Mouse (Mus musculus) kidney, adult 2 months (tissue): ENCODE measurements at regions not wholly inside any gene's neighbourhood (a gene's known extent, or its start where the extent isn't known, plus 50 kb on each side); places are given as distances from the start of the nearest gene placed in this dataset.

Experiments
- DNase-seq: peaks from one replicate; pipeline ENCODE4 v3.0.0; 2021
- H3K27ac ChIP-seq: fragments of 200-500 bp; 2 replicates; pipeline ENCODE4 v1.5.1; 2012; ENCODE audit warnings: low read depth, low read length, control low read depth, inconsistent platforms; ENCODE audit not compliant: insufficient read depth
- H3K27me3 ChIP-seq: fragments of 200-500 bp; replicated peaks from 2 replicates; pipeline ENCODE4 v1.6.1; 2012; ENCODE audit warnings: mild to moderate bottlenecking, moderate library complexity, low read length, inconsistent platforms; ENCODE audit not compliant: control insufficient read depth, insufficient read depth
- H3K36me3 ChIP-seq: fragments of 200-500 bp; 2 replicates; pipeline ENCODE4 v1.6.1; 2012; ENCODE audit warnings: mild to moderate bottlenecking, moderate library complexity, low read length, inconsistent platforms; ENCODE audit not compliant: control insufficient read depth, insufficient read depth
- H3K4me1 ChIP-seq: fragments of 200-500 bp; 2 replicates; pipeline ENCODE4 v1.6.1; 2011; ENCODE audit warnings: low read length; ENCODE audit not compliant: control insufficient read depth, insufficient read depth
- H3K4me3 ChIP-seq: fragments of 200-500 bp; 2 replicates; pipeline ENCODE4 v1.5.1; 2011; ENCODE audit warnings: mild to moderate bottlenecking, low read depth, low read length, control low read depth; ENCODE audit not compliant: insufficient read depth
- CTCF ChIP-seq: fragments of 200-500 bp; conservative IDR thresholded peaks from 2 replicates; pipeline ENCODE4 v1.5.1; 2011; ENCODE audit warnings: low read depth, mild to moderate bottlenecking, control low read depth, low read length, moderate library complexity, mixed read lengths; ENCODE audit not compliant: insufficient read depth, insufficient read length
- POLR2A ChIP-seq: fragments of 200-500 bp; IDR thresholded peaks from one replicate; pipeline ENCODE4 v1.6.1; 2011; ENCODE audit warnings: low read depth, low read length, control low read depth
- WGBS: fragments of 180-500 bp; shearing (Covaris S2); methylation state at CpG from one replicate; pipeline ENCODE4 v1.1.7; 2018; 5-methylcytosine and 5-hydroxymethylcytosine counted together

DNA sequence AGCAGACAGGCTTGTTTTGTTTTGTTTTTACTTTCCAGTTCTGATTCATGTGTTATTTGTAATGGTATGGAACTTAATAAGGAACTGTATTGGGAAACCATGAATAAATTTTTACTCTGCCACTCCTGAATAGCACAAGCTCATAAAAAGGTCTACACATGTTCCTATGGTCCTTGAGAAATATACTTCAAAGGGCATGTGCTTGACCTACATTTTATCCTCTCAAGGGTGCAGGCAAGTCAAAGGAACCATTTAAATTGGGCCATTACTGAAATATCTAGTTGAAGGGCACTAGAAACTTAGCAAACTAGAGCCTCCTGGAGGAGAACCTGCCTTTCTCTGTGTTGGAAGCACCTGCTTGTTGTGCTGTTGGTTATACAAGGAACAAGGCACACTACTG, 393.8 kb upstream of the Sphkap start:
- Histone ChIP-seq H3K36me3 (no peaks in the 10 kb centered on the region), H3K27ac (no peak overlapping the region), H3K4me3 (no peak overlapping the region), H3K4me1 (no peaks in the 10 kb centered on the region), H3K27me3 (no peaks in the 10 kb centered on the region)
- no peak for DNase-seq
- TF ChIP-seq POLR2A (no peak), CTCF (no peak)

DNA sequence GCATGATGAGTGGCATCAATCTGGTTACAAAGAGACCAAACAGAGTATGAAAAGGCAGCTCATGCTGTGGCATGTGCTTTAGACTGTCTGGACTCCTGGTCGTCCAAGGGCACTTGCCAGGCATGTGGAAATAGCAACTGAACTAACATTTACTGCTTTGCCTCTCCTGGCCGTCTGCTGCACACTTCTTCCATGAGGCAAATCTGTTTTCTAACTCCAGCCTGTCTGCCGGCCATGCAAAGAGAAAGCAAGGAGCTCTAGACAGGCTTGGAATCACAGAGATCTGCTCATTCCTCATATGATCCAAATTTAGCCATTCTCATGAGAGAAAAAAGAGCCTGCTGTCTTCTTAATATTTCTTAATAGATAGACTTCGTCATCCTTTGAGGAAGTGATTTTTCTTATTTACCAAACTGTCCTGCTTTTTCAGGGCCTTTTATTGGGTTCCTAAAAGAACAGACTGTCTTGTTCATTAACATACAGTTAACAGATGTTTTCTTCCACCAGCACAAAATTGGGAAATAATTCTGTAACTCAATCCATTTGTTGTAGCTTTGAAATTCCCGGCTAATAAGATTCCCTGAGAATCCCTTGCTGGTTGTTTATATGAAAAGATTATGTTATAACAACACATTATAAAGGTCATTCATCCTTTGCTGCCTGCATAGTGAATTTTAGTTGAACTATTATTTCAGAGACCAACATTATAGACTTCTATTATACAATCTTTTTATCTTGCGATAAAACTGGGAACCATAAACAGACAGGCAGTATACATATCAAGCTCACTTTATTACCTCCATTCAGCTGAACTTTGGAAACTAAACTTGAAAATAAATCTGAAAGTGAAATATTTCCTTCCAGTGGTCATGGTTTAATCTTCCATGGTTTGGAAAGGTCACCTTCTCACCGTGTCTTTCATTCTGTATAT, 389.2 kb upstream of the Sphkap start:
- DNase-seq: no peak
- no peaks in the 10 kb centered on the region for H3K4me1 ChIP-seq
- no peaks in the 10 kb centered on the region for H3K36me3 ChIP-seq
- no peak overlapping the region for H3K4me3 ChIP-seq
- no peak for TF ChIP-seq CTCF
- TF ChIP-seq POLR2A: no peak
- WGBS: 58% methylated on average over 7 of the region's 7 CpGs
- no peak overlapping the region for H3K27ac ChIP-seq
- no peaks in the 10 kb centered on the region for H3K27me3 ChIP-seq

DNA sequence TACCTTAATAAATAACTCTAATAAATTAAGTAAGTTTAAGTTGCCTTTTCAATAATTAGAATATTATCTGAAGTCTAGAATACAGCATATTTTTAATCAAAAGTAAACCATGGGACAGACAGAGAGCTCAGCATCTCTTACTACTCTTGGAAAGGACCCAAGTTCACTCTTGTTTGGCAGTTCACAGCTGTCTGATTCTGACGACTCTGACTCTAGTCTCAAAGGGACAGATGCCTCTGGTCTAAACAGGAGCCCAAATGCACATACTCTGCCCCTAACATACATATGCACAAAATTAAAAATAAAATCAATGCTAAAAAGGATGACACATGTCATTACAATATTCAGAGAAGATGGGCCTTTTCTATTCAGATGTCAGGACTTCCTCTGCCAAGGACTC, 369.2 kb upstream of the Sphkap start:
- H3K4me3 ChIP-seq: no peak overlapping the region
- WGBS: 68% methylated on average over 1 of the region's 1 CpGs
- no peaks in the 10 kb centered on the region for H3K27me3 ChIP-seq
- TF ChIP-seq POLR2A (no peak), CTCF (no peak)
- H3K36me3 ChIP-seq: no peaks in the 10 kb centered on the region
- no peak for DNase-seq
- H3K4me1 ChIP-seq: no peaks in the 10 kb centered on the region
- H3K27ac ChIP-seq: no peak overlapping the region

DNA sequence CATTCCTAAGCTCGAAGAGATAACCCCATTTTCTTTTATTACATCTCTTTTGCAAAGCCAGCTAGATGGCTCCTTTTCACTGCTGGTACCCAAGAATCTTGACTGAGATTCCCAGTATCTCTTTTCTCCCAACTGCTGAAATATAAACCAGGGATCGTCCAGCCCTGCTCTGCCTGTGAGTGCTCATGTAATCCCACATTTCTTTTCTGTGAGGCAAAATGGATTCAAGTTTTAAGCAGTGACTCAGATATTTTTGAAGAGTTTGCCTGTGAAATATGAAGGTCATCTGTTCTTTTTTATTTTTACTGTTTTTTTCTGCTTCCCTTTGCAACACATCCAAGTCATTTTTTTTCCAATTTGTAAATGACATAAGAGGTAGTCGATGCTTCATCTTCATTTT, 363.2 kb upstream of the Sphkap start:
- Histone ChIP-seq H3K4me1 (no peaks in the 10 kb centered on the region), H3K4me3 (no peak overlapping the region), H3K27me3 (no peaks in the 10 kb centered on the region), H3K36me3 (no peaks in the 10 kb centered on the region), H3K27ac (no peak overlapping the region)
- DNase-seq: no peak
- no peak for TF ChIP-seq POLR2A
- no peak for TF ChIP-seq CTCF
- WGBS: 53% methylated on average over 3 of the region's 3 CpGs

DNA sequence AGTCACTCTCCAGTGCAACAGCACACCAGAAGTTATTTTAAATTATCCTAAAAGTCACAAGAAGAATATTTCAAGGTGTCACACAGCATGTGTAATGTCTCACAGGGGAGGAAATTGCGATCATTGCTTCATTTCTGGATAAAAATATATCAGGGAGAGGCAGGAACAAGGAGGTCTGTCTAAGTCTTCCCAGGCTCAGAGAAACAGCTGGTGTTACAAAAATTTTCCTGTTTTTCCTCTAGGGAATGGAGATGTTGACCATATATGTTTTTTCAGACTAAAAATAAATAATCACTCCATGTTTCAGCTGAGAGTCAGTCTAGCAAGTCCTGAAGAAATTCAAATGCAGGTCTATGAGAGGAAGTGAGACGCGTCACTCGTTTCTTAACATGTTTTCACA, 353.5 kb upstream of the Sphkap start:
- Histone ChIP-seq H3K36me3 (no peaks in the 10 kb centered on the region), H3K27ac (no peak overlapping the region), H3K4me3 (no peak overlapping the region), H3K4me1 (no peaks in the 10 kb centered on the region), H3K27me3 (no peaks in the 10 kb centered on the region)
- TF ChIP-seq CTCF: no peak
- no peak for TF ChIP-seq POLR2A
- 71% methylated on average over 4 of the region's 4 CpGs for WGBS
- no peak for DNase-seq

DNA sequence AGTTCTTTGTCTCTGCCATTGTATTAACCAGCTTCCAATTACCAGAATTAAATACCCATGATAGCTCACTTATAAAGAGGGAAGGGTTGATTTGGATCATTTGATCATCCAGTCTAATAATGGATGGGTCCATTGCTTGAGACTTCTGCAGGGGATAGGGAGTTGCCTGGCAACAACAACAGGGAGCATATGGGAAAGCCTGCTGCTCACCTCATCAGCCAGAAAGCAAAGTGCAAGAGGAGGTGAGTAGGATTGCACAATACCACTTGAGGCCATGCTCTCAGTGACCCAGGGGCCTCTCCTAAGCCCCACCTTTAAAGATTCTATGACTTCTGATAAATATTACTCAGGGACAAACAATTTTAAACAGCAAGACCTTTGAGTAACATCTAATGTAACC, 348.9 kb upstream of the Sphkap start:
- Histone ChIP-seq H3K4me1 (no peaks in the 10 kb centered on the region), H3K4me3 (no peak overlapping the region), H3K36me3 (no peaks in the 10 kb centered on the region), H3K27ac (no peak overlapping the region), H3K27me3 (no peaks in the 10 kb centered on the region)
- DNase-seq: no peak
- TF ChIP-seq POLR2A (no peak), CTCF (no peak)

DNA sequence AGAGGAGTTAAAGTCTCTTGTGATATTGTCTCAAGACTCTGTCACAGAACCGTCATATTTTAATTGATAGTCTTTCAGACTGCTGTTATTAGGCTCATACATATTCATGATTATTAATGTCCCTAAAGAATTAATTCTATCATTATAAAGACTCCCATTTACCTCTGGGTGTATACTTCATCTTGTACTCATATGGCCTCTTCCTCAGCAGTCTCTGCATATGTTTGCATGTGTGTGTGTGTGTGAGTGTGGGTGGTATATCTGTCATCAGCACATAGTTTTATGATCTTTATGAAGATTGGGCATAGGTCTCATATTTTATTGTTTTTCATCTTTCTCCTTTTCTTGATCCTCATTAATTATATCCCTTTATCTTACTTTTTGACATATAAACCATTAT, 347.3 kb upstream of the Sphkap start:
- DNase-seq: no peak
- no peak for TF ChIP-seq CTCF
- WGBS: 77% methylated on average over 1 of the region's 1 CpGs

More for the DNA sequence above, 347.3 kb upstream of the Sphkap start:
- Histone ChIP-seq H3K36me3 (no peaks in the 10 kb centered on the region), H3K27me3 (no peaks in the 10 kb centered on the region), H3K4me3 (no peak overlapping the region), H3K4me1 (no peaks in the 10 kb centered on the region), H3K27ac (no peak overlapping the region)
